Mouse (Mus musculus): ENCODE data around the gene Cep290.

Gene Cep290

DNA sequence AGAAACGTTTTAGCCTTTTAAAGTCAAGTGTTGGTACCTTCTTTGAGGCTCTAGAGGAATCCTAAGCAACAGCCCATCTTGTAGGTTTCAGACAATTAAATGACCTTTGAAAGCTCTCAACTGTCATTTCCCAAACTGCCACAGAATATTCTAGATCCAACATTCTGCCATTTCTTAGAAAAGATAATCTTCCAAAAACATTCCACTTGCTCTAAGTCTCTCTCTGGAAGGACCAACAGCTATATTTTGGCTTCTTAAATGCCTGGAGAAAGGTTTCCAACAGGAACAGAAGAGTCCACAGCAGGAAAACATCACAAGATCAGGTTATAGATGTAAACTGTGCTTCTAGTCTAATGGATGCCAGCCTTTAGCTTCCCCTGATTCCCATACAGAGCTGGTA lies 103.0 kb downstream of the Cep290 start, which contains the start of the genes 4930430F08Rik and 1700017N19Rik:
4930430F08Rik (minus strand) TSS at position 101 of the 400 bp plus-strand sequence.
1700017N19Rik (plus strand) TSS at position 162 of the 400 bp plus-strand sequence.
- no peak for DNase-seq (ENCODE audit: low read depth, low spot score)

DNA sequence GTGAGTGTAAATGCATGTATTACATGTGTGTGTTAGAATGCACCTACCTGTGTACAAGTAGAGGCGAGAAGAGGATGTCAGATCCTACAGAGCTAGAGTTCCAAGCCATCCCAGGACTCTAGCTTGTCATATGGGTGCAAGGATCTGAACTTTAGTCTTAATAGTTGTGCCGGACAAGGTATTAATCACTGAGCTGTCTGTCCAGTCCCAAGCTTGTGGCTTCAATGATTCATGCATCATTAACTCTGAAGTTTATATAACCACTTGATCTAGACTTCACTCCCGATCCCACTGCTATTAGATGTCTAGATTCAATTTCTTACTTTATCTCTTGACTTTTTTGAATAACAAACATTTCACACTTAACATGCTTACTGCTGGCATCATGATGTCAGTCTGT lies 111.0 kb downstream of the Cep290 start:
- no peak for DNase-seq (ENCODE audit: low read depth, low spot score)

DNA sequence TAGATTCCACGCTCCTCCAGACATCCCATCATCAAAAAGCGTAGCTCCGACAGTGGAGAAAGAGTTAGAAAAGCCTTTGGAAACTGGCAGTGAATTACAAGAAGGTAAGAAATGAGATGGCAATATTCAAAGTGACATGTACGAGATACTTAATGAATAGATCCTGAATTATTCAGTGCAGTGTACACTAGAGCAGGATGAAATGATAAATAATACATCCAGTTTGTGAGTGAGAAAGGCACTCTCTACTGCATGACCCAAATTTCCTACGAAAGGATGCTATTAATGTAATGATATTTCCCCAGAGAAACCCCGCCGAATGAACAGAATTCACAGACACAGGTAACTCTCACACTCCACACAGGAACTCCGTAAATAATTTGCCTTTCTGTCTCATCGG lies 116.2 kb downstream of the Cep290 start:
- no peak for DNase-seq (ENCODE audit: low read depth, low spot score)

DNA sequence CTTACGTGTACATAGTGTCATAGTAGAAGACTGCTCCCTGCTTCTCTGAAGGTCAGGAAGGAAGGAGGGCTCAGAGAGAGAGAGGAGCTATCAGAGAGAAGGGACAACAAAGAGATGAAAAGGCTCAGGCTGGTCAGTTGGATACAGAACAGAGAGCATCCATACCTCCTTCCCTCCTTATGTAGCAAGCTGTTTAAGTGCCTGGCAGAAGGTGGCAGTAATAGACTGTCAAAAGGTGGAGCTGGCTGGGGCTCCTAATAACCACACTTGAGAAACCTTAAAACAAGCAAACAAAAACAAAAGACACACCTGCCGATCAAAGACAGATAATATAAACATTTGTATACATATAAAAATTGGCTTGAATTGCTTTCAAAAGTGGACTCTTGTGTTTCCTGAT lies 116.9 kb downstream of the Cep290 start:
- DNase-seq (ENCODE audit: low read depth, low spot score), result no peak

DNA sequence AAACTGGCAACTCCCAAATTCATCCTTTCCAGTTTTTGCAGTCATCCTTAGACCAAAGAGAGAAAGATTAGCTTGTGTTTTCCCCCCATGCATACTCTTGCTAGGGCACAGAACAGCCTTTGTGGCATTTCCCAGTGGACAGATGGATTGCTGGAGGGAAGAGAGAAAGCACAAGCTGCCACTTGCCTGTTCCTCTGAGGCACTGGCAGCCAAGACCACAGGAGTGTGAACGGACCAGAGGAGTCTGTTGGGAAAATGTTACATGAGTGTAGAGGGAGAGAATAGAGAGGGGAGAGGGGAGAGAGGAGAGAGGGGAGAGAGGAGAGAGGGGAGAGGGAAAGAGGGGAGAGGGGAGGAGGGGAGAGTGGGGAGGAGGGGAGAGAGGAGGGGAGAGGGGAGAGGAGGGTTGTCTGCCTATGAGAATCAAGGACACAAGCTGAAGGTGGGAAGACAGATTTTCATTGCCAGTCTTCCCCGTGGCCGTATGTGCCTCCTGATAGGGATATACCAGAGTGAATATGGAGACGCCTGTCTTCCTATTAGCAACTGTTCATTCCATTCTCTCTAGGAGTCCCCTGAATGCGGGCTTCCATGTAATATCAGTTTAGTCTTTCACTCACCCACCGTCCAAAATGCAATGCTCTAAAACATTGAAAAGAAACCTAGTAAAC lies 130.0 kb downstream of the Cep290 start:
- no peak for DNase-seq (ENCODE audit: low read depth, low spot score)

DNA sequence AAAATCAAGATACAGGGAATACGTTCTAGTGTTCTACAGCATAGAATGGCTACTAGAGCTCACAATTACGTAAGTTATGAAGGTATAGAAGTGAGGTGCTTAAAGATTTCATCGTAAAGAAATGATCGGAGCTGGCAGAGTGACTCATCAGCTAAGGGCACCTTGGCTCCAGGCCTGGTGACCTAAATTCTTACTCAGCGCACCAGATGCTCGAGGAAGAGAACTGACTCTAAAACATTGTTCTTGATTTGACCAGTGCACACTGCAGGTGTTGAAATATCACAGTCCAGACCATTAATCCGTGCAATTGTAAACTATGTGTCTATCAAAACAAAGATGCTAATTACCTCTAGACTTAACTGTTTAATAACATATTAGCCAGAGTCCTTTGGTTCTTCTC lies 132.1 kb downstream of the Cep290 start:
- DNase-seq (ENCODE audit: low read depth, low spot score), result no peak

DNA sequence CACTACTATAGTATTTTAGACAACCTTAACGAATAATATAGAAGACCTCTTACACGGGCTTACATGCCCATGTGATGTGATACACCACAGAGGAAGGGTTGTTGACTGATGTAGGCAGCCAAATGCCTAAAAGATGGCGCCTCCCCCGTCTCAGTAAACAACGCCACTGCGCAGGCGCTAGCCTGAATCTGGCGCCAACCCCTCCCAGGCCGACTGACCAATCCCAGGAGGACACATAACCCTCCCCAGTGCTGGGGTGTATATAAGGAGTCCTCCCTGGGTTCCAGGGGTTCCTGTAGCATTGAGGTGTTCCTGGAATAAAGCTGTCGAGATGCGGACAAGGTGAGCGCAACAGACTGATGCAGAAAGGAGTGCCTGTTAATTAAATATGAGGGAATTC lies 132.7 kb downstream of the Cep290 start:
- DNase-seq (ENCODE audit: low read depth, low spot score), result no peak

DNA sequence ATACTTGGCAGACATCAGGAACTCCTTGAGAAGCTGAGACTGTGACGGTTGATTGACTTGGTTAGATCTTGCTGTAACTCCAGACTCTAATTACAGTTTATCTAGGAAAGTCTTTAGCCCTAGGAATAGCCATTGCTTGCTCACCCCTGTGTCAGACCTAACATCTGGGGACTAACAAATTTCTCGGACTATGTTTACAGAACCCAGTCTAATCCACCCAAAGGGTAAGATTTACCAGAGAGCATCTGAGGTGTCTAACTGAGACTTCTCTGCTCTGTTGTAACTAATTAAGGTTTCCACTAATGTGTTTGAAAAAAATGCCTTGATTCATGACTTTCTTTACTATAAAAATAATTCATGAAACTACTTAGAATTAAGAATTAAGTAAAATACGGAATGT lies 135.1 kb downstream of the Cep290 start:
- no peak for DNase-seq (ENCODE audit: low read depth, low spot score)

Measured in forelimb bud, embryonic 11.5 days (tissue).